Mouse (Mus musculus) frontal cortex, postnatal 25 days (tissue): ENCODE data around the gene Dnah5.

Source experiments
- DNase-seq, 2 experiments: peaks; one replicate each; pipeline ENCODE4 v3.0.0; 2022; ENCODE audit warnings: low spot score in 2 of 2

Gene Dnah5

GRCm38 (mm10) chr15:28203111-28204075 lies at the start of gene Dnah5:
Dnah5 (plus strand) TSS chr15:28203752.
- DNase-seq, result no peak

DNA sequence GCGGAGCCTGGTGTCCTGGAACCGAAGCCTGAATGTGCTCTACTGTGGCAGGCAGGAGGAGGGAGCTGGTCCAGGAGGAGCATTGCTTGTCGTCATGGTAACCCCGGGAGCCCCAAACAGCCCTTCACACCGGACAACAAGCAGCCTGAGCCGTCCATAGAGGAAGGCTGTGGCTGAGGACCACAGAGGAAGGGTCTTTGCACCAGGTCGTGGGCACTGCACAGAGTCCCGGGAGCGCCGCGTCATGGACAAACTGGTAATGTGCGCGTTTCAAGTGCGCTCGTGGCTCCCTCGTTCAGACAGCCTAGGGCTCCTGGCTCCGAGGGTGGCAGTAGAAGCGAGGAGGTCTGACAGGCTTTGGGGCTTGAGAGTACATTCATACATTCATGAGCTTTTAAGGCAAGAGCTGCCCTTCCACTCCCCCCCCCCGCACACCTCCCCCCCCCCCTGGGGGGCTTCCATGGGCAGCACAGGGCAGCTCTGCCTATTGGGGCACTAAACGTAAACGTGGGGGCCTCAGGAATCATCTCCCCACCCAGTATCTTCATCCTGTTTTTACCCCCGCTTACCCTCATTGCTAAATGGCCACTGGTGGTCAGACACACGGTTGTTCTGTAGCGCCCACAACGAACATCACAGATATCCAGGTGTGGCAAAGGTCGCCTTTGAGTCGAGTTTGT lies 48.6 kb upstream of the Dnah5 start:
- DNase-seq, result peak; percentile 28 to 42

DNA sequence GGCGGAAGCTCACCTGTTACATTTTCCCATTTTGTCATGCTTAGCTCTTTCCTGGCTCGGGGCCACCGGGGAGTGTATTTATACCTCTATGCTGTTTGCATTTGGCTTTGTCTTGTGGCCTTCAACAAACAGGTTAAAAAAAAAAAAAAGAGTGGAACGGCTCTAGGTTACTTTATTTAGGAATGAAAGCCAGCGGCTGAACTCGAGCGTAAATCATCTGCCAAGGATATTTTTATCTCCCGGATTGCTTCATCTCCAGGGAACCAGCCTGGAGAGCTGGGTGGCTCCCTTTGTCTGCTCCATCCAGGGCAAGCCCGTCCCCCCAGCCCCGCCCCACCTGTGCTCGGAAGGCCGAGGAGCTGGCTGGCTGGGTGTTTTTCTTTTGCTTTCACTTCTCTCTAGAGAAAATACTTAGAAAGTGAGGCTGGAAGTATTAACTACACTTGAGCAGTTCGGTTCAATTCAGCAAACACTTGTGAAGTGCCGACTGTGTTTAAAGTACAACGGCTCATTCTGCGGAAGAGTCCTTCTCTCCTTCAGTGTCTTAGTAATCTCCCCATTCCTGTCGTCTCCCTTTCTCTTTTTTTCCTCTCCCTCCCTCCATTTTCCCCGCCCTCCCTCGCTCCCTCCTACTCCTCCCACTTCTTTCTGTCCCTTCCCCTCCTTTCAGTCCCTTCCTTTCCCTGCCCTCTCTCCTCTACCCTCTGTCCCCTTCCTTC lies 44.6 kb upstream of the Dnah5 start:
- DNase-seq, result peak in 1 of 2 experiments; percentile 11

- no peak for DNase-seq
Observed at GRCm38 (mm10) chr15:28162291-28162690, 41.3 kb upstream of the Dnah5 start.

GRCm38 (mm10) chr15:28165234-28165633 lies 38.3 kb upstream of the Dnah5 start:
- DNase-seq, result no peak

- no peak for DNase-seq
Observed at GRCm38 (mm10) chr15:28166090-28166489, 37.5 kb upstream of the Dnah5 start.

- no peak for DNase-seq
Observed at GRCm38 (mm10) chr15:28178951-28179350, 24.6 kb upstream of the Dnah5 start.

GRCm38 (mm10) chr15:28179556-28179955 lies 24.0 kb upstream of the Dnah5 start:
- no peak for DNase-seq

DNA sequence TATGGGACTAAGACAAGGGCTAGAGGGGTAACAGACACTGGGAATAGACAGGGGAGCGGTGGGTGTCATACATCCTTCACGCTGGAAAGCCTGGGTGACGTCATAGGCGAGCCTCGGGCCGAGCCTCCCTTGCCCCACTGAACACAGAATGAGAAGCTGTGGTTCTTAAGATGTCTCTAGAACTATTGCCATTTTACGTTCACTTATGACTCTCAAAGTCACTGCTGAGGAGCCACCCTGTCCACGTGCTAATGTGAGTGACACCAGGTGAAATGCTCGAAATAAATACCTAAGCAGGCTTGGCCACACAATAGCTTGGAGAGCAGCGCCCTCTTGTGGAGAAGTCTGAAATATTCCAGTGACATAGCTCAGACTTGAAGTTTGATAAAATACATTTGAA lies 21.7 kb upstream of the Dnah5 start:
- peak; percentile 72 to 75 for DNase-seq

DNA sequence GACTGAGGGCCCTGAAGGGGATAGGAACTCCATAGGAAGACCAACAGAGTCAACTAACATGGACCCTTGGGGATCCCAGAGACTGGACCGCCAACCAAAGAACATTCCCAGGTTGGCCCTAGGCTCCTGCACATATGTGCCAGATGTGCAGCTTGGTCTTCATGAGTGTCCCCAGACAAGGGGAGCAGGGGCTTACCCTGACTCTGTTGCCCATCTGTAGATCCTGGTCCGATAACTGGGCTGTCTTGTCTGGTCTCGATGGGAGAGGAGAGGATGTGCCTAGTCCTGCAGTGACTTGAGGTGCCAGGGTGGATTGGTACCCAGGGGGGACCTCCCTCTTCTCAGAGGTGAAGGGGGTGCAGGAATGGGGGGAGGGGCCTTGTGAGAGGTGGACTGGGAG lies 21.0 kb upstream of the Dnah5 start:
- DNase-seq, result no peak

GRCm38 (mm10) chr15:28187472-28188360 lies 15.8 kb upstream of the Dnah5 start:
- DNase-seq, result peak; percentile 73 to 76

GRCm38 (mm10) chr15:28188361-28189011 lies 15.1 kb upstream of the Dnah5 start:
- DNase-seq, result no peak

GRCm38 (mm10) chr15:28189668-28190067 lies 13.9 kb upstream of the Dnah5 start:
- no peak for DNase-seq

- no peak for DNase-seq
Observed at GRCm38 (mm10) chr15:28198609-28199008, 4.9 kb upstream of the Dnah5 start.

DNA sequence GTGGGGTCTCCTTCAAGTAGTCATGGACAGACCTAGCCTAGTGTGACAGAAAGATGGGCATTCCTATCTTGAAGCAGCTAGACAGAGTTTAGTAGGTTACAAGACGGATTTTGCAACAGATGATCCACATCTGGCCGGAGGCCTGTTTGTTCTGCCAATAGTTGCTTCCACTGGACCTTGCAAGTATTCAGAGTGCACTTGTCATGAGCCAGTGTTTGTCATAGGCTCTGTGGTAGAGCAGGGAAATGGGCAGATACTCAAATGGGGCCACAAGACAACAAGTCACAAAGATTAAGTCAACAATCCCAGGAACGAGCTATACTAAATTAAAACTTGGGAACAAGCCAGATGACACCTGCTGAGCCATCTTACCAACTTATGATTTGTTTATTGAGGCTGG lies 1.1 kb downstream of the Dnah5 start:
- no peak for DNase-seq

- no peak for DNase-seq
Observed at GRCm38 (mm10) chr15:28207545-28207944, 4.0 kb downstream of the Dnah5 start.

DNA sequence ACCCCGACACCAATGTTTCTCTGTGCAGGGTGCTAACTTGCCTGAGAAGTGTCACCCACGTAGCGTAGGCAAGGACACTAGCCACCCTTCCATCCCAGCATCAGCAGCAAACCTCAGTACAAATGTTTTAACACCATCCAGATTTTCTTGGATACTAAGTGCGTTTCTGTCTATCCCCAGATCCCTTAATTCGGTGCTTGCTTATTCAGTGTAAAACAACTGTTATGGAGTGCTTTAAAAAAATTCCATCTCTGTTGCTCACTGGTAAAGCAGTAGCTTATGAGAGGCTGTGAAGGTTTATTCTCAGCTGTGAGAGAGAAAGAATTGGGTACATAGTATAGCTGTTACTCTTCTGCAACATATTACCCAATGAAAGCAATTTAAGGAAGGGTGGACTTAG lies 9.5 kb downstream of the Dnah5 start:
- DNase-seq, result no peak

DNA sequence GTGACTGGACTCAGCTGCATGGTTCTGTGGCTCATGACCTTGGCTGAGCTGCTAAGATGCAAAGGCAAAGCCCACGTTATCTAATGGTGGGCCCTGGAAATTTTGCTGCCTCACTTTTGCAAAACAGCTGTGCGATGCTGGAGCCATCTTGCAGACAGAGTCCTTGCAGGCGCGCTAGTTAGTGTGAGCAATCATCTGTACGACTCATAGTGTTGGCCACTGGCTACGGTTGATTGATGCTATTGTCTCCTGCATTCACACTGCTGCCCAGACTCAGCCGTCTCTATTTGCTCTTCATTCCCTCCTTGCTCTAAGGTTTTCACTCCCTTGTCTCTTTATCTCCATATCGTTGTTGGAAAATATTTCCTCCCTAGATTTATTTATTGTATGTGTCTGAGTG lies 12.8 kb downstream of the Dnah5 start:
- no peak for DNase-seq

DNA sequence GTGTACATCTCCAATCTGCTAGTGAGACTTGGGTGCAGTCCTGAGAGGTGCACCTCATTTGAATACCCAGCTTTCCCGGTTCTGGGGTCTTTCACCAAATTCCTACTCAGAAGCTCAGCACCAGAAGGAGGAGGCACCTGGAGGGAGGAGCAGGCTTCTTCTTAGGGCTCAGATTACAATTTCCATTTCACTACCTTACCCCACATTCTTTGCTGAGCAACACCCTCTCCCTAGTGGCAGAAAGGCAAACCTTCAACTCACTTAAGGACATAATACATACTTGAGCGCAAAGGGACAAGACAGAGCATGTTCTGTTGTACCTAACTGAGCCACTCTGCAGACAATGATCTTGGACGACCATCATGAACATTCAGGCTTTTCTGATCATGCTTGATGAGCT lies 23.8 kb downstream of the Dnah5 start:
- DNase-seq, result no peak

DNA sequence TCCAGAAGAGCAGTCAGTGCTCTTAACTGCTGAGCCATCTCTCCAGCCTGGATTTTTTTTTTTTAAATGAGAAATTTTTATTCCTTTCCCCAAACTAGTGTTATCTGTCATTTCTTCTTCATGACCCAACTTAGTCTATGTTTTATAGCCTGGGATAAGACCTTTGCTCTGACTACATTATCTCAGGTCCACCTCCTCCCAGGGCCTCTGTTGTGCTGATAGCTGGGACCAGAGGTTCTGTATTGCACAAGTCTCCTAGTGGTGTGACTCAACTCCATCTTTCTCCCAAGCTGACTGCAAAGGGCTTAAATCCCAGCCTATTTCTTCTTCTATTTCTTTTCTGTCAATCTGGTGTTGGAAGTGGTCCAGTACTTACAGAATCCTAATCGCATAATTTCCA lies 56.7 kb downstream of the Dnah5 start:
- no peak for DNase-seq

DNA sequence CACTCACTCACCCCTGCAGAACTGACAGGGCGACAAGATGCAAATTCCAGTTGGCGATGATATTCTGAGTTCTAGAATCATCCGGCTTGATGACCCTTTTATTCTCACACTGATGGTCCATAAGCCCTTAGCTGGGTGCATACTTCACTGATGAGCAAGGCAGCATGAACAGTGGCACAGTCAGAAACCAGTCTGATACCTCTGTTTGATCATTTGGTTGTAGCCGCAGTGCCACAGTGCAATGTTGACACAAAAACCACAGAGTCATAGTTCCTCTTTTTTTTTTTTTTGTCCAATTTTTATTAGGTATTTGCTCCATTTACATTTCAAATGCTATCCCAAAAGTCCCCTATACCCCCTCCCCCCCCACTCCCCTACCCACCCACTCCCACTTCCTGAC lies 95.9 kb downstream of the Dnah5 start:
- DNase-seq, result no peak
